Mouse (Mus musculus) lung, embryonic 16.5 days (tissue): ENCODE results near the gene Olfr1131. TPM values are rescaled to one million over a fixed set of nuclear protein-coding genes. Genes with fewer than 3 reads are reported as not detected.
"Not testable (repeated sequence)": the region's sequence is repeated elsewhere in the genome, so short reads cannot be mapped to it uniquely, and the experiment has no call there.

ENCODE experiments used
- ATAC-seq: fragments of 200-750 bp; cut with Nextera tagmentation; 2 replicates; pipeline ENCODE4 v1.8.0; 2017; ENCODE audit warnings: low read depth, mild to moderate bottlenecking, moderate library complexity
- H3K27ac ChIP-seq: fragments of 300-500 bp; sonication (generic); 2 replicates; pipeline ENCODE4 v1.5.1; 2014; ENCODE audit warnings: mild to moderate bottlenecking, control low read depth, low read length
- H3K27me3 ChIP-seq: fragments of 300-500 bp; sonication (generic); 2 replicates; pipeline ENCODE4 v1.6.1; 2014; ENCODE audit warnings: low read depth, low read length, mixed read lengths; ENCODE audit not compliant: control insufficient read depth, insufficient read depth
- H3K36me3 ChIP-seq: fragments of 300-500 bp; sonication (generic); 2 replicates; pipeline ENCODE4 v1.6.1; 2014; ENCODE audit warnings: low read length; ENCODE audit not compliant: control insufficient read depth, insufficient read depth
- H3K4me1 ChIP-seq: fragments of 300-500 bp; sonication (generic); replicated peaks from 2 replicates; pipeline ENCODE4 v1.6.1; 2014; ENCODE audit warnings: low read length, mixed read lengths; ENCODE audit not compliant: control insufficient read depth, insufficient read depth
- H3K4me2 ChIP-seq: fragments of 300-500 bp; sonication (generic); 2 replicates; pipeline ENCODE4 v1.6.1; 2014; ENCODE audit warnings: low read depth, low read length, control low read depth
- H3K4me3 ChIP-seq: fragments of 300-500 bp; sonication (generic); 2 replicates; pipeline ENCODE4 v1.5.1; 2014; ENCODE audit warnings: mild to moderate bottlenecking, low read length, control low read depth
- H3K9ac ChIP-seq: fragments of 300-500 bp; sonication (generic); 2 replicates; pipeline ENCODE4 v1.6.1; 2014; ENCODE audit warnings: low read length, control low read depth
- H3K9me3 ChIP-seq: fragments of 300-500 bp; sonication (generic); 2 replicates; pipeline ENCODE4 v1.6.1; 2016; ENCODE audit warnings: low read length; ENCODE audit not compliant: control insufficient read depth
- WGBS: fragments of 180-500 bp; shearing (Covaris S2); extraction: QIAGEN DNeasy Blood & Tissue Kit; methylation state at CpG from one replicate; pipeline ENCODE4 v1.1.7; 2014; 5-methylcytosine and 5-hydroxymethylcytosine counted together
- polyA plus RNA-seq: library from polyadenylated mRNA; unstranded; fragments of >200 nt; fragmentation: Nextera tagmentation; extraction: Ambion mirVana; gene quantifications from 2 replicates; pipeline ENCODE4 v1.2.1, GENCODE M21; 2015

The Olfr1131 gene
- not detected in 2 replicates for polyA plus RNA-seq

DNA sequence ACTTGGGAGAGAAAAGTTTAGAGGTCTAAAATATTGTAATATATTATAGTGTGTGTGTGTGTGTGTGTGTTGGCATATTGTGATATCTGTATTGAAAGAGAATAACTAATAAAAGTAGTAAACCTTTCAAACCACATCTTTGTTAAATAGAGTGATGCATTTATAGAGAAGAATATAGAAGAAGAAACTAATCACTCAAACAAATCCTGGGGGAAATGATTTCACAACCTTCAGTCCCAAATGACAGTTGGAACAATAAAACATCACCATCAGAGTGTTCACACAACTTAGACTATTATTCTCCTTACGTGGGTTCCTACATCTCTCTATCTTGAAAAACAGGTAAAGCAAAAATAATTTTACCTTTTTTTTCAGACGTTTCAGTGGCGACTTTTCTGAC, at the start of gene Olfr1131:
TSS of gene Olfr1131 (plus strand) at position 301 of the 400 bp plus-strand sequence.
- Histone ChIP-seq H3K4me3 (no peak within 1 kb of the TSS), H3K9me3 (no peaks in the 10 kb centered on the region), H3K9ac (no peak within 1 kb of the TSS), H3K4me2 (no peak within 1 kb of the TSS), H3K4me1 (no peaks in the 10 kb centered on the region), H3K27me3 (no peaks in the 10 kb centered on the region), H3K36me3 (no peaks in the 10 kb centered on the region), H3K27ac (no peak within 1 kb of the TSS)
- 68% methylated on average over 3 of the region's 3 CpGs for WGBS
- ATAC-seq = no peak

DNA sequence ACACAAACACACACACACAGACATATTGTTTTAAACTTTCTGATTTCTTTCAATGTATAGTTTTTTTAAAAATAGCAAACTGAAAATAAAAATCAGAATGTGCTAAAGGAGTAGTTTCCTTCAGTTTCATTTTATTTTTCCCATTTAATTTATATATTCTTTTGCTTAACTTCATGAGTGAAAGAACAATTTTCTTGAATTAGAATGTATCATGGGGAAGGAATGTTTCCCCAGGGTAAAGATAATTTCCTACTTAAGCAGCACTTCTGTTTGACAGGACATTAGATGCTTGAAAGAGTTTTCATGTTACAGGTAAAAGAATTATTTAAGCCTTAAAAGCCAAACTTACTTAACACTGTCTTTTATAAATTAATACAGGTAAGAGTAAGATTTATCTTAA, 21.0 kb upstream of the Olfr1131 start, which contains the start of gene Olfr1130:
TSS of gene Olfr1130 (plus strand) at position 301 of the 400 bp plus-strand sequence.
- H3K4me2 ChIP-seq, H3K27ac ChIP-seq, H3K4me1 ChIP-seq, H3K9ac ChIP-seq, H3K27me3 ChIP-seq, H3K9me3 ChIP-seq, ATAC-seq, H3K4me3 ChIP-seq, H3K36me3 ChIP-seq: not testable (repeated sequence)

DNA sequence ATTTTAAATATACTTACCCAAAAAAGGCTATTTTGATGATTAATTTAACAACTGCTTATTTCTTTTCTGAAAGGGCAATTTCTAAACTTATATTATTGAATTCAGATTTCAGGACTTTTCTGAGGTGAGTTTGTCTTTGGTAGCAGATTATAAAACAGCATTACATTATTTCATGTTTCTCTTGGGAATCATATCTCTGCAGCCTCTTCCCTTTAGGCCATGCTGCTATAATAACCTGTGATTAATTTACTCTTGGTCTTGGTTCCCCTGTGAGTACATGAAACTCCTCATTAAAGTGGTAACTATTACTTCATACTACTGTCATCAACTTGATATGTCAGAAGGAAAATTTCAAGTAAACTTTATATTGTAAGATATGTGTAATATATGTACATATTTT, 10.5 kb downstream of the Olfr1131 start, which contains the start of gene Olfr1132:
TSS of gene Olfr1132 (minus strand) at position 101 of the 400 bp plus-strand sequence.
- H3K9me3 ChIP-seq = no peaks in the 10 kb centered on the region
- no peak within 1 kb of the TSS for H3K4me2 ChIP-seq
- no peaks in the 10 kb centered on the region for H3K36me3 ChIP-seq
- no peak for ATAC-seq
- no peaks in the 10 kb centered on the region for H3K27me3 ChIP-seq
- H3K27ac ChIP-seq = no peak within 1 kb of the TSS
- H3K4me1 ChIP-seq = no peaks in the 10 kb centered on the region
- no peak within 1 kb of the TSS for H3K4me3 ChIP-seq
- H3K9ac ChIP-seq = no peak within 1 kb of the TSS

DNA sequence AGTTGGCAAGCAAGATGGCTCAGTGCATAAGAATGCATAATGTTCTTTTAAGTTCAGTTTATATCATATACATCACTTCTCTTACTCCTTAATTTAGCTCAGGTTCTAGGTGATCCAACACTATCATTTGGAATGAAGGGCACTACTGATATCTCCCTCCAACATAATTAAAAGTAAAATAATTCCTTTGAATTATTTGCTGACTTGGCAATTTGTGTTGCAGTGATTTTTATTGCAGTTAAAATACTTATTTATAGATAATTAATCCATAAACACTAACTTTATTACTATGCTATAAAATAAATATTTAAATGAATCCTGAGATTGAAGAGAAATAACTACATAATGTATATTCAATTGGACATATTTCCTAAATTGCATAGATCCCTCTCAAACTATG, 15.5 kb downstream of the Olfr1131 start:
- Histone ChIP-seq H3K36me3 (no peaks in the 10 kb centered on the region), H3K27me3 (no peaks in the 10 kb centered on the region), H3K27ac (no peak overlapping the region), H3K4me2 (no peak overlapping the region), H3K9me3 (no peaks in the 10 kb centered on the region), H3K4me3 (no peak overlapping the region), H3K4me1 (no peaks in the 10 kb centered on the region), H3K9ac (no peak overlapping the region)
- ATAC-seq = no peak

DNA sequence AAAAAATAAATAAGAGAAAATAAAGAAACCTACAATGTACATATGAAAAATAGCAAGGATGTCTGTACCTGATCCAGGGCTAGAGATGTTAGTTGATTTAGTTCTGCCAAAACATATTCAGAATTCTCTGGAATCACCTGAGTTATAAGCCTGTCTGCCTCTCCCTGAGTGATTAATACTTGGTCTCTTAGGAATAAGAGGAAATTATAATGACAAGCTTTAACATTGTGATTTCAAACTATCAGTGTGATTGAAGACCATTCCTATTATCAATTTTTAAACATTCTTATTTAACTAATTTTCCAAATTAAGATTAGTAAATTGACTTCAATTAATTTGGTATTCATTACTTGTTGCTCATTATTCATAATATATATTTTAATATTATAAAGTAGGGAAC, 20.4 kb downstream of the Olfr1131 start, which contains the start of gene Olfr1133:
TSS of gene Olfr1133 (minus strand) at position 101 of the 400 bp plus-strand sequence.
- no peaks in the 10 kb centered on the region for H3K36me3 ChIP-seq
- no peak within 1 kb of the TSS for H3K27ac ChIP-seq
- no peak within 1 kb of the TSS for H3K9ac ChIP-seq
- no peak within 1 kb of the TSS for H3K4me2 ChIP-seq
- H3K9me3 ChIP-seq = no peaks in the 10 kb centered on the region
- H3K4me3 ChIP-seq = no peak within 1 kb of the TSS
- H3K4me1 ChIP-seq = no peaks in the 10 kb centered on the region
- no peaks in the 10 kb centered on the region for H3K27me3 ChIP-seq
- no peak for ATAC-seq

DNA sequence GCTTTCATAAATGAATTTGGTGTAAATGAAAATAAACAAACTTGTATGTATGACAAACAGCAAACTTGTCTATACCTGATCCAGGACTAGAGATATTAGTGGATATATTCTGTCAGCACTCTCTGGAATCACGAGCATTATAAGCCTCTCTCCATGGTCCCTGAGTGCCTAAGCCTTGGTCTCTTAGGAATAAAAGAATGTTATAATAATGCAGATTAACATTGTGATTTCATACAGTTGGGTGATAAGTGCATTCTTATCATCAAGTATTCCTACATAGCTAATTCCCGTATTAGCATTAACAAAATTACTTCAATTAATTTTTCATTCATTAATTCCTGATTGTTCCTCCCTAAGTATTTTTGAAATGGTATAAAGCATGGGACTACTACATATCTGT, 31.5 kb downstream of the Olfr1131 start, which contains the start of gene Olfr1134:
TSS of gene Olfr1134 (minus strand) at position 101 of the 400 bp plus-strand sequence.
- WGBS = 69% methylated on average over 2 of the region's 2 CpGs
- Histone ChIP-seq H3K36me3 (no peaks in the 10 kb centered on the region), H3K27ac (no peak within 1 kb of the TSS), H3K9ac (no peak within 1 kb of the TSS), H3K9me3 (no peaks in the 10 kb centered on the region), H3K4me3 (no peak within 1 kb of the TSS), H3K4me1 (no peaks in the 10 kb centered on the region), H3K27me3 (no peaks in the 10 kb centered on the region), H3K4me2 (no peak within 1 kb of the TSS)
- ATAC-seq = no peak

DNA sequence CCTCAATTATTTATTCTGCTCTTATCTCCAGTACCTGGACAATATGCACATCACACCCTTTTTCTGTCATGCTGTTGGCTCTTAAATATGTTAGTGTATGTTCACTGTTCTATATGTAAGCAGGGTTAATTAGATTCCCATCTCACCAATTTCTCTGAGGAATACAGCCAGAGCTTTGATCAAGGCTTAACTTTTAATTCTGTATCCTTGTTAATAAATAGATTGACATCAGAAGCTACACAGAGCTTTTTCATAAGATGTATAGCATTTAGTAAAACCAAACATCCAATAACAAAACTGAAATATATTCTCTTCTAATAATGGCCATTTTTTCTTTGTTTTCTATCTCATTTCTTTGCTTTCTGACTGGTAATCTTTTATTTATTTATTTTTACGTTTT, 46.7 kb downstream of the Olfr1131 start, which contains the start of gene Olfr1135:
TSS of gene Olfr1135 (minus strand) at position 101 of the 400 bp plus-strand sequence.
- Histone ChIP-seq H3K4me2 (no peak within 1 kb of the TSS), H3K4me1 (no peaks in the 10 kb centered on the region), H3K36me3 (no peaks in the 10 kb centered on the region), H3K4me3 (no peak within 1 kb of the TSS), H3K9ac (no peak within 1 kb of the TSS), H3K9me3 (no peaks in the 10 kb centered on the region), H3K27me3 (no peaks in the 10 kb centered on the region), H3K27ac (no peak within 1 kb of the TSS)
- no peak for ATAC-seq
- WGBS = 10% methylated on average over 1 of the region's 1 CpGs

Other genes starting within 250 kb of the Olfr1131 start
- not detected in 2 replicates for gene Olfr1122, start 241.3 kb upstream of the Olfr1131 start, polyA plus RNA-seq
- gene Olfr1123, start 210.5 kb upstream of the Olfr1131 start, polyA plus RNA-seq = not detected in 2 replicates
- gene Olfr1124, start 196.8 kb upstream of the Olfr1131 start, polyA plus RNA-seq = 0.06 TPM in 1 of 2 replicates, not detected in the other
- gene Olfr1126, start 173.1 kb upstream of the Olfr1131 start, polyA plus RNA-seq = not detected in 2 replicates
- not detected in 2 replicates for gene Pramel7, start 130.0 kb upstream of the Olfr1131 start, polyA plus RNA-seq
- gene Pramel6, start 120.5 kb upstream of the Olfr1131 start, polyA plus RNA-seq = not detected in 2 replicates
- gene Olfr153, start 95.3 kb upstream of the Olfr1131 start, polyA plus RNA-seq = not detected in 2 replicates
- gene Olfr1128, start 81.6 kb upstream of the Olfr1131 start, polyA plus RNA-seq = not detected in 2 replicates
- not detected in 2 replicates for gene Olfr1129, start 53.2 kb upstream of the Olfr1131 start, polyA plus RNA-seq
- not detected in 2 replicates for gene Olfr1130, start 20.9 kb upstream of the Olfr1131 start, polyA plus RNA-seq
- not detected in 2 replicates for gene Olfr1132, start 10.4 kb downstream of the Olfr1131 start, polyA plus RNA-seq
- not detected in 2 replicates for gene Olfr1133, start 20.3 kb downstream of the Olfr1131 start, polyA plus RNA-seq
- gene Olfr1134, start 31.4 kb downstream of the Olfr1131 start, polyA plus RNA-seq = not detected in 2 replicates
- not detected in 2 replicates for gene Olfr1135, start 46.6 kb downstream of the Olfr1131 start, polyA plus RNA-seq
- gene Olfr1136, start 66.8 kb downstream of the Olfr1131 start, polyA plus RNA-seq = not detected in 2 replicates
- not detected in 2 replicates for gene Olfr1137, start 86.1 kb downstream of the Olfr1131 start, polyA plus RNA-seq
- gene Olfr1138, start 112.9 kb downstream of the Olfr1131 start, polyA plus RNA-seq = not detected in 2 replicates
- not detected in 2 replicates for gene Olfr1140, start 116.6 kb downstream of the Olfr1131 start, polyA plus RNA-seq
- not detected in 2 replicates for gene Olfr1141, start 126.9 kb downstream of the Olfr1131 start, polyA plus RNA-seq
- not detected in 2 replicates for gene Olfr152, start 152.4 kb downstream of the Olfr1131 start, polyA plus RNA-seq
- gene Olfr1143, start 173.5 kb downstream of the Olfr1131 start, polyA plus RNA-seq = not detected in 2 replicates
- not detected in 2 replicates for gene Olfr1145, start 182.7 kb downstream of the Olfr1131 start, polyA plus RNA-seq
- gene Olfr1148, start 203.4 kb downstream of the Olfr1131 start, polyA plus RNA-seq = not detected in 2 replicates
- gene Olfr1150-ps1, start 216.9 kb downstream of the Olfr1131 start, polyA plus RNA-seq = not detected in 2 replicates
- gene Olfr1151, start 228.8 kb downstream of the Olfr1131 start, polyA plus RNA-seq = not detected in 2 replicates
- gene Olfr1152, start 239.4 kb downstream of the Olfr1131 start, polyA plus RNA-seq = not detected in 2 replicates